Mouse (Mus musculus) naive thymus-derived CD4-positive, alpha-beta T cell, adult 2 months (primary cell): ENCODE data around the gene Faap100.
A peak's percentile ranks its signal among the peaks of the same experiment; 100 is the strongest.
"Not testable (repeated sequence)": the region's sequence is repeated elsewhere in the genome, so short reads cannot be mapped to it uniquely, and the experiment has no call there.

Experiments
- DNase-seq: peaks from one replicate; pipeline ENCODE4 v3.0.0-alpha.2; 2011; ENCODE audit warnings: low read depth

The Faap100 gene

GRCm38 (mm10) chr11:120351250-120352092, 27.1 kb downstream of the Faap100 start:
- no peak for DNase-seq

- no peak for DNase-seq
Observed at GRCm38 (mm10) chr11:120350711-120351110, 27.9 kb downstream of the Faap100 start.

- DNase-seq, result peak; percentile 83
Observed at GRCm38 (mm10) chr11:120349986-120350702, 28.4 kb downstream of the Faap100 start.

- DNase-seq, result no peak
Observed at GRCm38 (mm10) chr11:120349371-120349985, 29.1 kb downstream of the Faap100 start.

GRCm38 (mm10) chr11:120348684-120349370, 29.7 kb downstream of the Faap100 start:
- DNase-seq, result no peak

- DNase-seq, result peak; percentile 87
Observed at GRCm38 (mm10) chr11:120347791-120348683, 30.5 kb downstream of the Faap100 start, which contains the start of gene Actg1. Gene Actg1 (minus strand): TSS chr11:120348542.

GRCm38 (mm10) chr11:120347301-120347700, 31.3 kb downstream of the Faap100 start:
- peak; percentile 66 for DNase-seq

GRCm38 (mm10) chr11:120346383-120347034, 32.1 kb downstream of the Faap100 start:
- DNase-seq, result not testable (repeated sequence)

- no peak for DNase-seq
Observed at GRCm38 (mm10) chr11:120345067-120345681, 33.4 kb downstream of the Faap100 start.

GRCm38 (mm10) chr11:120344310-120344920, 34.1 kb downstream of the Faap100 start:
- DNase-seq, result no peak

- DNase-seq, result no peak
Observed at GRCm38 (mm10) chr11:120343519-120344309, 34.9 kb downstream of the Faap100 start.

GRCm38 (mm10) chr11:120342656-120343160, 35.9 kb downstream of the Faap100 start:
- no peak for DNase-seq

GRCm38 (mm10) chr11:120341661-120342060, 36.9 kb downstream of the Faap100 start:
- DNase-seq, result no peak

GRCm38 (mm10) chr11:120339978-120340513, 38.5 kb downstream of the Faap100 start:
- no peak for DNase-seq

- DNase-seq, result no peak
Observed at GRCm38 (mm10) chr11:120338786-120339185, 39.8 kb downstream of the Faap100 start.

GRCm38 (mm10) chr11:120337447-120337846, 41.1 kb downstream of the Faap100 start:
- DNase-seq, result no peak

- DNase-seq, result no peak
Observed at GRCm38 (mm10) chr11:120335431-120336021, 43.0 kb downstream of the Faap100 start.

- DNase-seq, result no peak
Observed at GRCm38 (mm10) chr11:120320156-120320555, 58.4 kb downstream of the Faap100 start.
